ENCODE assay signal across 7 mouse cellular contexts in genomic region chr1:152779071-152779737, GRCm38 (mm10). TPM values are rescaled to one million over a fixed set of nuclear protein-coding genes. Genes with fewer than 3 reads are reported as not detected.
A peak's percentile ranks its signal among the peaks of the same experiment; 100 is the strongest.
DNase-seq lines count a peak whose midpoint lies in the region; ATAC-seq lines count a peak whose summit lies in the region.

No protein-coding gene starts in this region.

- ATAC-seq in megakaryocyte, adult 5-6 weeks (ENCODE audit: poor library complexity, severe bottlenecking) = peak; percentile 81

- DNase-seq in R1 (ENCODE audit: low read depth, low spot score) = peak; percentile 77
- DNase-seq in cerebellum, adult 8-10 months = peak; percentile 28
- peak; percentile 59 to 69 for DNase-seq in frontal cortex, postnatal 36 days (ENCODE audit: low spot score in 2 of 2)
- DNase-seq in induced T-regulatory cell, adult 2 months (ENCODE audit: low read depth) = peak; percentile 72
- DNase-seq in left cerebral cortex, adult 18-20 months (ENCODE audit: low spot score in 2 of 2) = peak; percentile 75 to 88
- DNase-seq in right cerebral cortex, postnatal 4 days = peak; percentile 65

RNA-seq across cellular contexts. Expression of gene Arpc5, which starts 12.9 kb away (rescaled TPM):
- 10 to 100 TPM; 81.0 to 95.0 TPM for total RNA-seq in left cerebral cortex, adult 18-20 months (2021)
- total RNA-seq in megakaryocyte, adult 5-6 weeks (2015) = 786 and 868 TPM in 2 replicates
- total RNA-seq in megakaryocyte, adult 5-6 weeks (2017) = 396 and 424 TPM in 2 replicates

RNA-seq across cellular contexts. Expression of gene Rgl1, which starts 13.1 kb away (rescaled TPM):
- total RNA-seq in left cerebral cortex, adult 18-20 months (2021) = 100 to 1,000 TPM; 111 to 116 TPM
- total RNA-seq in megakaryocyte, adult 5-6 weeks (2015) = 1.7 and 3.0 TPM in 2 replicates
- total RNA-seq in megakaryocyte, adult 5-6 weeks (2017) = 2.9 TPM in 2 replicates

RNA-seq across cellular contexts. Expression of gene Ncf2, which starts 20.8 kb away (rescaled TPM):
- 1 to 10 TPM; 2.4 to 5.0 TPM for total RNA-seq in left cerebral cortex, adult 18-20 months (2021)
- 252 and 267 TPM in 2 replicates for total RNA-seq in megakaryocyte, adult 5-6 weeks (2015)
- 373 and 410 TPM in 2 replicates for total RNA-seq in megakaryocyte, adult 5-6 weeks (2017)

RNA-seq across cellular contexts. Expression of gene Apobec4, which starts 28.9 kb away (rescaled TPM):
- total RNA-seq in left cerebral cortex, adult 18-20 months (2021) = not detected
- total RNA-seq in megakaryocyte, adult 5-6 weeks (2015) = not detected in 2 replicates
- total RNA-seq in megakaryocyte, adult 5-6 weeks (2017) = not detected in 2 replicates

Comparison
In these comparisons a context has a peak if more than half of its experiments do, and no peak if none do; other contexts are left out.
1. Peak in every context shown above with its lines: DNase-seq and ATAC-seq.
2. DNase-seq: peak in every context shown above with its lines; median percentile 82 in left cerebral cortex, adult 18-20 months; 77 in R1; 72 in induced T-regulatory cell, adult 2 months; 65 in right cerebral cortex, postnatal 4 days; 64 in frontal cortex, postnatal 36 days; 28 in cerebellum, adult 8-10 months.
3. RNA of gene Arpc5, which starts 12.9 kb away (total RNA-seq): 396 to 868 TPM in megakaryocyte, adult 5-6 weeks; 81.0 to 95.0 TPM in left cerebral cortex, adult 18-20 months; every median in the first group is over 4 times any median in the second.
4. RNA of gene Rgl1, which starts 13.1 kb away (total RNA-seq): 111 to 116 TPM in left cerebral cortex, adult 18-20 months; 1.7 to 3.0 TPM in megakaryocyte, adult 5-6 weeks; every median in the first group is over 10 times any median in the second.
5. RNA of gene Ncf2, which starts 20.8 kb away (total RNA-seq): 252 to 410 TPM in megakaryocyte, adult 5-6 weeks; 2.4 to 5.0 TPM in left cerebral cortex, adult 18-20 months; every median in the first group is over 10 times any median in the second.